Mouse (Mus musculus) heart, embryonic 13.5 days (tissue): ENCODE results near the gene Arhgef40. TPM values are rescaled to one million over a fixed set of nuclear protein-coding genes. Genes with fewer than 3 reads are reported as not detected.

Source experiments
- ATAC-seq: fragments of 200-750 bp; cut with Nextera tagmentation; 2 replicates; pipeline ENCODE4 v1.8.0; 2017; ENCODE audit warnings: moderate TSS enrichment; ENCODE audit not compliant: insufficient number of reproducible peaks, low FRiP score, low TSS enrichment; ENCODE audit errors: extremely low read depth
- H3K27ac ChIP-seq: fragments of 300-500 bp; sonication (generic); replicated peaks from 2 replicates; pipeline ENCODE4 v1.5.1; 2015; ENCODE audit warnings: moderate library complexity, mild to moderate bottlenecking, inconsistent platforms
- H3K27me3 ChIP-seq: fragments of 300-500 bp; sonication (generic); replicated peaks from 2 replicates; pipeline ENCODE4 v1.6.1; 2015; ENCODE audit warnings: mild to moderate bottlenecking, inconsistent platforms
- H3K36me3 ChIP-seq: fragments of 300-500 bp; sonication (generic); 2 replicates; pipeline ENCODE4 v1.6.1; 2015; ENCODE audit warnings: mild to moderate bottlenecking, inconsistent platforms
- H3K4me1 ChIP-seq: fragments of 300-500 bp; sonication (generic); 2 replicates; pipeline ENCODE4 v1.6.1; 2015; ENCODE audit warnings: inconsistent platforms
- H3K4me2 ChIP-seq: fragments of 300-500 bp; sonication (generic); 2 replicates; pipeline ENCODE4 v1.6.1; 2015; ENCODE audit warnings: inconsistent platforms, mild to moderate bottlenecking, moderate library complexity
- H3K4me3 ChIP-seq: fragments of 300-500 bp; sonication (generic); 2 replicates; pipeline ENCODE4 v1.5.1; 2015; ENCODE audit warnings: moderate library complexity, mild to moderate bottlenecking, inconsistent platforms
- H3K9ac ChIP-seq: fragments of 300-500 bp; sonication (generic); 2 replicates; pipeline ENCODE4 v1.6.1; 2015; ENCODE audit warnings: inconsistent platforms, mild to moderate bottlenecking, moderate library complexity
- H3K9me3 ChIP-seq: fragments of 300-500 bp; sonication (generic); 2 replicates; pipeline ENCODE4 v1.6.1; 2016; ENCODE audit warnings: inconsistent platforms
- WGBS: fragments of 180-500 bp; shearing (Covaris S2); methylation state at CpG from one replicate; pipeline ENCODE4 v1.1.7; 2015; ENCODE audit warnings: mixed read lengths; 5-methylcytosine and 5-hydroxymethylcytosine counted together
- polyA plus RNA-seq: library from polyadenylated mRNA; unstranded; fragments of >200 nt; fragmentation: Nextera tagmentation; extraction: Ambion mirVana; gene quantifications from 2 replicates; pipeline ENCODE4 v1.2.1, GENCODE M21; 2015

The Arhgef40 gene
- polyA plus RNA-seq, 1 experiment from 2014 or later: 63.9 TPM

GRCm38 (mm10) chr14:52019590-52020340, 35.2 kb downstream of the Arhgef40 start:
- Histone ChIP-seq H3K36me3 (no peaks in the 10 kb centered on the region), H3K27me3 (no peaks in the 10 kb centered on the region), H3K4me1 (peaks cover 69% of the 10 kb centered on the region), H3K27ac (peak overlapping the region; percentile 100), H3K9ac (peak overlapping the region; percentile 96), H3K4me3 (peak overlapping the region; percentile 67), H3K9me3 (no peaks in the 10 kb centered on the region), H3K4me2 (peak overlapping the region; percentile 78)
- WGBS: under 1% methylated on average over 74 of the region's 74 CpGs
- peak; percentile 83 for ATAC-seq

DNA sequence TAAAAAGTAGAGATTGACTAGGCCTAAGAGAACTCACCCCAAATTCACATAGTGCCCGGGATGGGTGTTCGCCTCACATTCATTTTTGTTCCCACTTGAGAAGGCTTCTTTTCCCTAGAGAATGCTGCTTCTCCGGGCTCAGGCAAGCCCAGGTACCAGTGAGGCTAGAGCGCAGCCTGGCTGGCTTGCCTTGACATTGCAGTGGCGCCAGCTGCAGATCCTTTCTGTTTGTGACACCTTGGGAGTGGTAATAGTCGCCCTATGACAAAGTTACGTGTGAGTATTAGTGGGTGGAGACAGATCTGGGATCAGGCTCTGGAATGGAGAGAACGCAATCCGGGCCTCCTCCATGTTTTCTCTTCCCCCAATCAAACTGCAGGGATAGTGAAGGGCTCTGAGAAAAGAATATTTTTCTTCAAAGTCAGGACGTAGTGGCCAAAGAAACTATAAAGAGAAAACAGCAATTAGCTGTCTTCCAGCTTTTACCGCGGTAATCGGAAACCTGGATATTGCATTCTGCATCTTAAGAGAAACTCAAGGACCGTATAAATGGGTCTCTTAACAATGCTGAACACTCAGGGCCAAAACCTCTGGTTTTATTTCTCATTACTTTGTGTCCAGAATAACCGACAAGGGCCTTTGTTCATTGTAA, 36.1 kb downstream of the Arhgef40 start, which contains the start of gene Zfp219:
TSS of gene Zfp219 (minus strand) at position 248 of the 652 bp plus-strand sequence.
- 9% methylated on average over 15 of the region's 15 CpGs for WGBS
- no peaks in the 10 kb centered on the region for H3K27me3 ChIP-seq
- peak within 1 kb of the TSS; percentile 67 for H3K4me3 ChIP-seq
- peak within 1 kb of the TSS; percentile 78 for H3K4me2 ChIP-seq
- ATAC-seq: peak; percentile 45
- no peaks in the 10 kb centered on the region for H3K9me3 ChIP-seq
- no peaks in the 10 kb centered on the region for H3K36me3 ChIP-seq
- H3K27ac ChIP-seq: peak within 1 kb of the TSS; percentile 100
- peak within 1 kb of the TSS; percentile 96 for H3K9ac ChIP-seq
- H3K4me1 ChIP-seq: peaks cover 63% of the 10 kb centered on the region

- no peaks in the 10 kb centered on the region for H3K27me3 ChIP-seq
- ATAC-seq: no peak
- H3K4me2 ChIP-seq: peak overlapping the region; percentile 78
- peak overlapping the region; percentile 96 for H3K9ac ChIP-seq
- peak overlapping the region; percentile 67 for H3K4me3 ChIP-seq
- no peaks in the 10 kb centered on the region for H3K36me3 ChIP-seq
- peak overlapping the region; percentile 100 for H3K27ac ChIP-seq
- peaks cover 57% of the 10 kb centered on the region for H3K4me1 ChIP-seq
- WGBS: 79% methylated on average over 4 of the region's 4 CpGs
- H3K9me3 ChIP-seq: no peaks in the 10 kb centered on the region
These were observed 36.6 kb downstream of the Arhgef40 start for GRCm38 (mm10) chr14:52021138-52021529.

GRCm38 (mm10) chr14:52021568-52022212, 37.2 kb downstream of the Arhgef40 start:
- peak overlapping the region; percentile 78; the same call in 1 of the 2 replicates for H3K4me2 ChIP-seq
- 82% methylated on average over 8 of the region's 8 CpGs for WGBS

DNA sequence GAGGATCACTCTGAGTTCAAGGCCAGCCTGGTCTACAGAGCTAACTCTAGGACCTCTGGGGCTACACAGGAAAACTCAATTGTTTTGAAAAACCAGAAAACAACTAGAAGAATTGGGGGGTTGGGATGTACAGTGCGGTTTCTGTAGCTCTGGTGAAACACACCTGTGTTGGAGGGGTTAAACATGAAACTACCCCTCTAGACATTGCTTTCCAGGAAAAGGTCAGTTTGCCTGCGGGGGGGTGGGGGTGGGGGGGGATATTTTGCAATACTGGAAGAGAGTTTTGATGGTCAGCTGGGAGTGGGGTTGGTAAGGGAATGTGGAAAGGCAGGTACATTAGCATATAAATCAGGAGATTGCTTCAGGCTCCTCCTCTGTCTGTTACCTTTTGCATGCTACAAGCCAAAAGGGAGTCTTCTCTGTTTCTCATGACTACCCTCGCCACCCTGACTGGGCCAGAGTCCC, 37.8 kb downstream of the Arhgef40 start:
- 64% methylated on average over 3 of the region's 3 CpGs for WGBS
- no peaks in the 10 kb centered on the region for H3K9me3 ChIP-seq
- H3K36me3 ChIP-seq: no peaks in the 10 kb centered on the region
- H3K4me1 ChIP-seq: peaks cover 47% of the 10 kb centered on the region
- peak overlapping the region; percentile 75 for H3K9ac ChIP-seq
- H3K4me3 ChIP-seq: peak overlapping the region; percentile 42
- no peaks in the 10 kb centered on the region for H3K27me3 ChIP-seq
- ATAC-seq: no peak
- peak overlapping the region; percentile 68 for H3K4me2 ChIP-seq
- H3K27ac ChIP-seq: peak overlapping the region; percentile 86

More at GRCm38 (mm10) chr14:52021568-52022212, 37.2 kb downstream of the Arhgef40 start:
- Histone ChIP-seq H3K36me3 (no peaks in the 10 kb centered on the region), H3K9ac (peak overlapping the region; percentile 96; the same call in 1 of the 2 replicates), H3K27ac (peak overlapping the region; percentile 100), H3K27me3 (no peaks in the 10 kb centered on the region), H3K9me3 (no peaks in the 10 kb centered on the region), H3K4me1 (peaks cover 52% of the 10 kb centered on the region), H3K4me3 (no peak overlapping the region)
- no peak for ATAC-seq

DNA sequence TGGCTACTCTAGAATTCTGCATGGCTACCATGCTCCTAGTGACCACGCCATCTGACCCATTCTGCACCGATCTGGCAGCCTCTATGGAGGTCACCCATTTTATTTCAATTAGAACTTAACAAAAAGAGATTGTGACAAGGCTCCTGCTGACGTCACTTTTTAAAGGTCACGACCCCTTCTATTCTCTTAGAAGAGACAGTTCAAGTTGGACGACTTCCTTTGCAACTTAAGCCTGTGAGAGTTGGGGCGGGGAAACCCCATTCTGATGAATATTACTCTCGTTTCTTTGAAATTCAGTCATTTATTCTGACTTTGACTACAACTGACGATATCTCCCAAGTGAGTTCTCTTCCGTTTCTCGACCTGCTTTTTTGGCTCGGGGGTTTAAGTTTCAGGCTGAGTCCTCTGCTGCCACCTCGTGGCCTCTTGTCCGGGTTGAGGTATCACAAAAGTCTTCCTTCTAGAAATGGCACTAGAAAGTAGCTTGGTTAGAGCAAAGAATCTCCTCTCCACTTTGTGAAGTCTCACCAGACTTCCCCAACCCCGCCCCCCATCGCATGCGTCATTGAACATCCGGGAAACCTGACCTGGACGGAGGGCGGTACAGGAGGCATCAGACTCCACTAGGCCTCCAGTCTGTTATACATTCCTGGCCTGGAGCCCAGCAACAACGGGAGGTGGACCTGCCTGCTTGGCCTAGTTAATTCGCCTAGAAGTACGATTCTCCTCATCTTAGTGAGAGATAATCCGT, 38.4 kb downstream of the Arhgef40 start:
- peak overlapping the region; percentile 75 for H3K9ac ChIP-seq
- peaks cover 43% of the 10 kb centered on the region for H3K4me1 ChIP-seq
- no peaks in the 10 kb centered on the region for H3K36me3 ChIP-seq
- H3K27ac ChIP-seq: peak overlapping the region; percentile 86
- H3K9me3 ChIP-seq: no peaks in the 10 kb centered on the region
- no peak; the same call in 1 of the 2 replicates for ATAC-seq
- peak overlapping the region; percentile 68 for H3K4me2 ChIP-seq
- 4% methylated on average over 23 of the region's 23 CpGs for WGBS
- peak overlapping the region; percentile 42 for H3K4me3 ChIP-seq
- H3K27me3 ChIP-seq: no peaks in the 10 kb centered on the region

- WGBS: 69% methylated on average over 2 of the region's 2 CpGs
- H3K4me3 ChIP-seq: no peak overlapping the region
- ATAC-seq: no peak
These were observed 39.6 kb downstream of the Arhgef40 start for GRCm38 (mm10) chr14:52024133-52024532.

GRCm38 (mm10) chr14:52026342-52026741, 41.8 kb downstream of the Arhgef40 start:
- no peak for ATAC-seq

More at GRCm38 (mm10) chr14:52024133-52024532, 39.6 kb downstream of the Arhgef40 start:
- Histone ChIP-seq H3K4me1 (peaks cover 32% of the 10 kb centered on the region), H3K36me3 (no peaks in the 10 kb centered on the region), H3K4me2 (no peak overlapping the region), H3K9ac (no peak overlapping the region), H3K27ac (no peak overlapping the region), H3K27me3 (no peaks in the 10 kb centered on the region), H3K9me3 (no peaks in the 10 kb centered on the region)

GRCm38 (mm10) chr14:52035926-52036325, 51.4 kb downstream of the Arhgef40 start:
- Histone ChIP-seq H3K4me3 (no peak overlapping the region), H3K4me1 (no peaks in the 10 kb centered on the region), H3K9ac (no peak overlapping the region), H3K27me3 (no peaks in the 10 kb centered on the region), H3K4me2 (no peak overlapping the region), H3K36me3 (no peaks in the 10 kb centered on the region), H3K9me3 (no peaks in the 10 kb centered on the region), H3K27ac (no peak overlapping the region)
- WGBS: 81% methylated on average over 6 of the region's 6 CpGs
- no peak for ATAC-seq

More at GRCm38 (mm10) chr14:52026342-52026741, 41.8 kb downstream of the Arhgef40 start:
- Histone ChIP-seq H3K36me3 (no peaks in the 10 kb centered on the region), H3K27ac (no peak overlapping the region), H3K4me1 (peaks cover 23% of the 10 kb centered on the region), H3K9me3 (no peaks in the 10 kb centered on the region), H3K27me3 (no peaks in the 10 kb centered on the region), H3K9ac (no peak overlapping the region), H3K4me3 (no peak overlapping the region), H3K4me2 (no peak overlapping the region)
- 79% methylated on average over 4 of the region's 4 CpGs for WGBS

- H3K27me3 ChIP-seq: no peaks in the 10 kb centered on the region
- H3K9ac ChIP-seq: no peak overlapping the region
- H3K4me1 ChIP-seq: 0 out of 2 replicates have a peak, but pooled peaks cover 5% of the 10 kb centered on the region
- no peaks in the 10 kb centered on the region for H3K9me3 ChIP-seq
- H3K36me3 ChIP-seq: no peaks in the 10 kb centered on the region
- ATAC-seq: no peak
- no peak overlapping the region for H3K4me3 ChIP-seq
- no peak overlapping the region for H3K4me2 ChIP-seq
- H3K27ac ChIP-seq: no peak overlapping the region
- 80% methylated on average over 5 of the region's 5 CpGs for WGBS
These were observed 54.8 kb downstream of the Arhgef40 start for GRCm38 (mm10) chr14:52039332-52039731.
